Mouse (Mus musculus) forebrain, postnatal 0 days (tissue): ENCODE measurements around the gene Serpinb11. TPM values are rescaled to one million over a fixed set of nuclear protein-coding genes. Genes with fewer than 3 reads are reported as not detected.

ENCODE experiments used
- ATAC-seq: fragments of 200-750 bp; cut with Nextera tagmentation; 2 replicates; pipeline ENCODE4 v1.8.0; 2017; ENCODE audit warnings: mild to moderate bottlenecking, moderate library complexity
- DNase-seq: peaks from one replicate; pipeline ENCODE4 v3.0.0-alpha.2; 2015
- H3K27ac ChIP-seq: fragments of 300-500 bp; sonication (generic); 2 replicates; pipeline ENCODE4 v1.5.1; 2014; ENCODE audit warnings: low read depth, mild to moderate bottlenecking, antibody characterized with exemption, low read length, moderate library complexity, mixed read lengths
- H3K27me3 ChIP-seq: fragments of 300-500 bp; sonication (generic); 2 replicates; pipeline ENCODE4 v1.6.1; 2014; ENCODE audit warnings: mild to moderate bottlenecking, low read length, mixed read lengths; ENCODE audit not compliant: insufficient read depth
- H3K36me3 ChIP-seq: fragments of 300-500 bp; sonication (generic); 2 replicates; pipeline ENCODE4 v1.6.1; 2014; ENCODE audit warnings: mild to moderate bottlenecking, moderate library complexity; ENCODE audit not compliant: insufficient read depth
- H3K4me1 ChIP-seq: fragments of 300-500 bp; sonication (generic); 2 replicates; pipeline ENCODE4 v1.6.1; 2014; ENCODE audit warnings: antibody characterized with exemption; ENCODE audit not compliant: insufficient read depth
- H3K4me2 ChIP-seq: fragments of 300-500 bp; sonication (generic); 2 replicates; pipeline ENCODE4 v1.6.1; 2014; ENCODE audit warnings: low read depth, mild to moderate bottlenecking, moderate library complexity
- H3K4me3 ChIP-seq: fragments of 300-500 bp; sonication (generic); 2 replicates; pipeline ENCODE4 v1.5.1; 2014; ENCODE audit warnings: low read depth, low read length, mixed read lengths
- H3K9ac ChIP-seq: fragments of 300-500 bp; sonication (generic); 2 replicates; pipeline ENCODE4 v1.6.1; 2014; ENCODE audit warnings: mild to moderate bottlenecking
- H3K9me3 ChIP-seq: fragments of 300-500 bp; sonication (generic); 2 replicates; pipeline ENCODE4 v1.6.1; 2016; ENCODE audit warnings: low read length
- CTCF ChIP-seq: sonication (generic); IDR thresholded peaks from 2 replicates; pipeline ENCODE4 v1.5.1; 2016; ENCODE audit warnings: antibody characterized with exemption, control low read depth, low read depth
- WGBS: fragments of 180-500 bp; shearing (Covaris S2); extraction: QIAGEN DNeasy Blood & Tissue Kit; methylation state at CpG from one replicate; pipeline ENCODE4 v1.1.7; 2014; 5-methylcytosine and 5-hydroxymethylcytosine counted together
- polyA plus RNA-seq: library from polyadenylated mRNA; unstranded; fragments of >200 nt; fragmentation: Nextera tagmentation; extraction: Ambion mirVana; gene quantifications from 2 replicates; pipeline ENCODE4 v1.2.1, GENCODE M21; 2015
- total RNA-seq: library from RNA; depleted of rRNA; stranded (reverse); fragments of >200 nt; gene quantifications from 2 replicates; pipeline ENCODE4 v1.2.3, GENCODE M21; 2014; rRNA removed

Gene Serpinb11
- not detected in 2 replicates for total RNA-seq
- not detected in 2 replicates for polyA plus RNA-seq

DNA sequence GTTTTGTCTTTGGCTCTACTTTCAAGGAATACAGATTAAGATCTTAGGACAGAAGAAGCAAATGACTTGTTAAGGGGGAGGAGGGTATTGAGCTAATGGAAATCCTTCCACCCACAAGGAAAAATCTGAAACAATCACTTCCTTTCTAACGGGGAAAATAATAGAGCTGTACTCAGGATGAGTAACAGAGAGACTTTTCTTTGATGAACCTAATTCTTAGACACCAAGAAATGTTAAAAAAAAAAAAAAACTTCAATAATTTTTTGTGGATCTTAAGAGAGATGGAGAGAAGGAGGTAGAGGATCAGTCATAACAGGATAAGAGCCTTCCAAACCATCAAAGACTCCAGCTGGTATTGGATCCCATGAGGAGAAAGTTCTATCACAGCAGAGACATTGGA is at the start of gene Serpinb11:
Gene Serpinb11, plus strand, starts transcription at position 301 of the 400 bp plus-strand sequence.
- no peak within 1 kb of the TSS for H3K27ac ChIP-seq
- H3K9me3 ChIP-seq = no peaks in the 10 kb centered on the region
- ATAC-seq = no peak
- H3K27me3 ChIP-seq = no peaks in the 10 kb centered on the region
- no peak for DNase-seq
- no peak for TF ChIP-seq CTCF
- no peak within 1 kb of the TSS for H3K9ac ChIP-seq
- no peak within 1 kb of the TSS for H3K4me2 ChIP-seq
- no peaks in the 10 kb centered on the region for H3K36me3 ChIP-seq
- no peak within 1 kb of the TSS for H3K4me3 ChIP-seq
- 23% methylated on average over 1 of the region's 1 CpGs for WGBS
- no peaks in the 10 kb centered on the region for H3K4me1 ChIP-seq

DNA sequence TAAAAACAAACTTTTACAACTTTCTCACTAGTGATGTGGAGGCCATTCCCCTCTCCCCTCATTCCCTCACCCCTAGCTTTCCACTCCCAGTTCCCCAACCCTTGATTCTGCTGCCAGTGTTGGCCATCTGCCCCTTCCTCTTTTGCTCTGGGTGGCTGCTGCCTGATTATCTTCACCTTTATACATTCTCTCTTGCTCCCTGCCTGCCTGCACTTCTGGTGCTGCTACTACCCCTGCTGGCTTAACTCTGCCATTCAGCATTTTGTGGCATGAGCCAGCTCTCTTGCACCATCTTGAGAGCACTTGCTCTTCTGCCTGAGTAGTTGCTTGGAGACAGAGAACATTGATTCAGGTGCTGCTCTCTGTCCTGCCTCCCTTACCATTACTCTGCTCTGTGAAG is 15.0 kb upstream of the Serpinb11 start:
- no peak overlapping the region for H3K4me3 ChIP-seq
- DNase-seq (no peak), ATAC-seq (no peak; the same call in 1 of the 2 replicates)
- H3K36me3 ChIP-seq = no peaks in the 10 kb centered on the region
- no peaks in the 10 kb centered on the region for H3K9me3 ChIP-seq
- H3K4me1 ChIP-seq = no peaks in the 10 kb centered on the region
- H3K27me3 ChIP-seq = no peaks in the 10 kb centered on the region
- no peak overlapping the region for H3K4me2 ChIP-seq
- H3K27ac ChIP-seq = no peak overlapping the region
- TF ChIP-seq CTCF = peak; percentile 29
- H3K9ac ChIP-seq = no peak overlapping the region

DNA sequence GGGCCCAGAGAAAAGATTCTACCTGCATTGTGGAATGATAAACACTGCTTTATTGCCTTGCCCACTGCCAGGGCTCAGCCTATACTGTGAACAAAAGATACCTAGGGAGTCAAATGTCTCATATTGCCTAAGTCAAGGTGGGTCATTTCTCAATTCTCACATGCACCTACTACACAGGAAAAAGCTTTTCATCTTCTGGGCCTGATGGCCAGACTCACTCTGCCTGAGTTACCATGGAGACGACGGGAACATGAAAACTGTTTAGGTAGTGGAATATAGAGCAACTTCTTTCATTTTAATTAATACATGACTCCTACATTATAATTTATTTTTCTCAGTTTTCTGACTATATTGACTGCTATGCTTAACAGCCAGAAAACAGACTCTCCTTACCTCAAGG is 14.2 kb upstream of the Serpinb11 start:
- ATAC-seq = peak; percentile 25; the same call in 1 of the 2 replicates
- no peak overlapping the region for H3K4me2 ChIP-seq
- no peaks in the 10 kb centered on the region for H3K27me3 ChIP-seq
- WGBS = 85% methylated on average over 2 of the region's 2 CpGs
- H3K27ac ChIP-seq = no peak overlapping the region
- no peak for TF ChIP-seq CTCF
- no peaks in the 10 kb centered on the region for H3K36me3 ChIP-seq
- no peak overlapping the region for H3K9ac ChIP-seq
- DNase-seq = no peak
- H3K4me1 ChIP-seq = no peaks in the 10 kb centered on the region
- H3K4me3 ChIP-seq = no peak overlapping the region
- no peaks in the 10 kb centered on the region for H3K9me3 ChIP-seq

DNA sequence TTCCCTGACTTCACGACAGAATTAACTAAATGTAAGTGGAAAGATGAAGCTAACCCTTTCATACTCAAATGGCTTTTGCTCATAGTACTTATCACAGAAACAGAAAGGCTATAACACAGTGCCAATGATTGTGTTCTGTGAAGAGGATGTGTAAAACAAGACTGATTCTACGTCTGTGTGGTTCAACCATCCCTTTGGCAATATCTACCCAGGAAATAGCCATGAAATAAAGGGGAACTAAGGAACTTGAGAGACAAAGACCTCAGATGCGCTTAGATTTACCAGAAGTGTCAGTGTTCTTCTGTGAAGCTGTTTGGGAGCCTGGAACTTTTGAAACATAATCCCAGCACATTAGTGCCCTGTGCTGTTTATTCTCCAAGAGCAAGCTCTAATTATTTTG is 10.6 kb upstream of the Serpinb11 start:
- Histone ChIP-seq H3K4me3 (no peak overlapping the region), H3K27ac (no peak overlapping the region), H3K9me3 (no peaks in the 10 kb centered on the region), H3K9ac (no peak overlapping the region), H3K36me3 (no peaks in the 10 kb centered on the region), H3K4me2 (no peak overlapping the region), H3K27me3 (no peaks in the 10 kb centered on the region), H3K4me1 (no peaks in the 10 kb centered on the region)
- ATAC-seq (no peak), DNase-seq (no peak)
- no peak for TF ChIP-seq CTCF
- WGBS = 59% methylated on average over 3 of the region's 3 CpGs

DNA sequence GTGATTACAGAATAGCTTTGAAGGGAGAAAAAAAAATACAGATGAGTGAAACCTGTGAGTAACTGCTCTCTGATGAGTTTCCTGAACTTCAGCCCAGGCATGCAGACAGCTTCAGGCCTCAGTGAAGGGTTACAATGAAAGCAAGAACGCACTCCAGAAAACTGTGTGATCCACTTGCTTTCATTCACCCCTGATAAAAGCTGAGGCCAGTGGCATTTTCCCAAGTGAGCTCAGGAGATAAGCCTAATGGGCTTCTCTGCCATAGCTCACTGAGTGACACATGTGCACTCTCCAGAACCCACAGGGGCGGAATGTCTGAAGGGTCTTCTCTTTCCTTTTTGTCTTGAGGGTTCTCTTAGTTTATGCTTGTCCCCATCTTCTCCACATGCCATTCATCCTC is 9.9 kb upstream of the Serpinb11 start:
- Histone ChIP-seq H3K4me3 (no peak overlapping the region), H3K9ac (no peak overlapping the region), H3K27me3 (no peaks in the 10 kb centered on the region), H3K36me3 (no peaks in the 10 kb centered on the region), H3K9me3 (no peaks in the 10 kb centered on the region), H3K4me2 (no peak overlapping the region), H3K4me1 (no peaks in the 10 kb centered on the region), H3K27ac (no peak overlapping the region)
- WGBS = 77% methylated on average over 2 of the region's 2 CpGs
- no peak for TF ChIP-seq CTCF
- ATAC-seq (no peak), DNase-seq (no peak)

DNA sequence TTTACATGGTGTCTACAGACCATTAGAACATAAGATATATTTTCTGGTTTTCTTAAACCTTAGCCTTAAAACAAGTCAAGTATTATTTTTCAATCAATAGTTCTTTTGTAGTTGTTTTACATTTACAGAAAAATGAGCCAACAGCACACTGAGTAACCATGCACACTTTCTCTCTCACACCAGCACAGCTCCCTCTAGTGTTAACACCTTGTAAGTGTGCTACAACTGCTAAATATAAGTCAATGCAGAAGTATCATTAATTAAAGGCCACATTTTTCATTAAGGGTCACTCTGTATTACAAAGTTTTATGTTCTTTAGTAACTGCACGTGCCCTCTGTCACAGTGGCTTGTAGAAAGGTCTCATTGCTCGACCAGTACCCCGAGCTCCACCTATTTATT is 8.0 kb upstream of the Serpinb11 start:
- DNase-seq = no peak
- H3K4me2 ChIP-seq = no peak overlapping the region
- WGBS = 43% methylated on average over 3 of the region's 3 CpGs
- no peak overlapping the region for H3K9ac ChIP-seq
- no peak for ATAC-seq
- no peak for TF ChIP-seq CTCF
- no peaks in the 10 kb centered on the region for H3K4me1 ChIP-seq
- no peaks in the 10 kb centered on the region for H3K36me3 ChIP-seq
- no peak overlapping the region for H3K27ac ChIP-seq
- no peaks in the 10 kb centered on the region for H3K27me3 ChIP-seq
- H3K9me3 ChIP-seq = no peaks in the 10 kb centered on the region
- no peak overlapping the region for H3K4me3 ChIP-seq

DNA sequence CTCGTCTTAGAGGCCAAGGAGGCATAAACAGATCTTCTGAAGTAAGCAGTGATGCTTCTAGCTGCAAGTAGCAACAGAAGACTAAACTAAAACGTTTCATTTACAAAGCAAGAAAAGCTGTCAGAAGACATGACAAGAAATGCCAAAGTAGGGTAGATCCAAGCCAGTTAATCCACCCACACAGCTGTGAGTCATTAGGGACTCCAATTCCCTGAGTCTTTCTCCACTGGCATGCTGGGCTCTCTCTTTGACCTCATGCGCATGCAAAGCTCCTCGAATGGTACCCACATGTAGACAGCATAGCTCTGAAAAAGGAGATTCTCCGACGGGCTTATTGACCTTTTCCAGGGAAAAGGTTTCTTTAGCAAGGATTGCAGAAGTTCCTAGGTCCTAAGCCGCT is 5.0 kb downstream of the Serpinb11 start:
- H3K4me2 ChIP-seq = no peak overlapping the region
- no peaks in the 10 kb centered on the region for H3K9me3 ChIP-seq
- no peaks in the 10 kb centered on the region for H3K36me3 ChIP-seq
- WGBS = 55% methylated on average over 7 of the region's 7 CpGs
- H3K27ac ChIP-seq = no peak overlapping the region
- no peaks in the 10 kb centered on the region for H3K4me1 ChIP-seq
- no peak for DNase-seq
- no peaks in the 10 kb centered on the region for H3K27me3 ChIP-seq
- no peak for TF ChIP-seq CTCF
- no peak overlapping the region for H3K9ac ChIP-seq
- H3K4me3 ChIP-seq = no peak overlapping the region
- no peak for ATAC-seq

DNA sequence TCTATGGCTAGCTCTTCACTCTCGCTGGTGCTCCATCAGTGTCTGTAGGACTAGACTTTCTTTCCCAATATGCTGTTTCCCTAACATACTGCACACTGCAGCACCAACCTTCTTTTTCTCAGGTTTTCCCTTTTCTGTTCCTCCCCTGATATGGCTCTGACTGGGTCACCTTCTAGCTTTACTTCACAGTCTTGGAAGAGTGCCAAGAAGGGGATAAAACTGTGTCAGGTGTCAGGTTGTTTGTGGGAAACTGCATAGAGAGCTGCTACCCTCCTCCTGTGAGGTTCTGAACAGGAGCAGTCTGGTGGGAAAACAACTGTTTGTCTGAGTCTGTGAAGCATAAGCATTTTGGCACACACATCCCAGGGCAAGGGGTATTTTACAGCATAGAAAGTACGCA is 7.9 kb downstream of the Serpinb11 start:
- Histone ChIP-seq H3K9ac (no peak overlapping the region), H3K4me3 (no peak overlapping the region), H3K27me3 (no peaks in the 10 kb centered on the region), H3K9me3 (no peaks in the 10 kb centered on the region), H3K4me2 (no peak overlapping the region), H3K27ac (no peak overlapping the region), H3K4me1 (no peaks in the 10 kb centered on the region), H3K36me3 (no peaks in the 10 kb centered on the region)
- no peak for ATAC-seq
- DNase-seq = no peak
- 56% methylated on average over 2 of the region's 2 CpGs for WGBS
- TF ChIP-seq CTCF = no peak
